Mouse (Mus musculus): ENCODE measurements around the gene Stat3. TPM values are rescaled to one million over a fixed set of nuclear protein-coding genes. Genes with fewer than 3 reads are reported as not detected.

Gene Stat3
- total and polyA plus RNA-seq, 3 experiments: 35.9 to 69.2 (median 51.1) TPM

GRCm38 (mm10) chr11:100850778-100851528, 88.4 kb downstream of the Stat3 start:
- no peak for TF ChIP-seq MAFK (IDR thresholded peaks at IDR 0.05; ENCODE audit: insufficient replicate concordance, low read length)
- no peak for TF ChIP-seq ZMIZ1 (IDR thresholded peaks at IDR 0.05; ENCODE audit: low read depth, low read length)
- TF ChIP-seq POLR2A (IDR thresholded peaks at IDR 0.05; ENCODE audit: low read depth, low read length): no peak
- H3K36me3 ChIP-seq (replicated peaks in 1 of 2; ENCODE audit: control insufficient read depth in 1 of 2, insufficient read depth in 1 of 2, low read length in 1 of 2): no peaks in the 10 kb centered on the region
- H3K4me2 ChIP-seq (ENCODE audit: insufficient read depth, low read depth, poor library complexity, severe bottlenecking): peak overlapping the region; percentile 80
- H3K27ac ChIP-seq (ENCODE audit: insufficient read depth, low read depth): no peak overlapping the region
- H3K27me3 ChIP-seq (replicated peaks): peaks cover 54% of the 10 kb centered on the region
- peak overlapping the region; percentile 58 to 84 (median 79) for H3K4me3 ChIP-seq (replicated peaks in 1 of 3; ENCODE audit: low read depth in 2 of 3, low read length in 2 of 3, poor library complexity in 1 of 3)
- H3K4me1 ChIP-seq (ENCODE audit: control insufficient read depth in 1 of 2, insufficient read depth in 2 of 2): peaks cover 5 to 29% of the 10 kb centered on the region in 2 experiments
- peaks cover 21% of the 10 kb centered on the region for H3K79me2 ChIP-seq (replicated peaks; ENCODE audit: control insufficient read depth, extremely low read depth, insufficient read depth, poor library complexity, severe bottlenecking)
- DNase-seq (ENCODE audit: extremely low read depth): no peak
- in situ Hi-C loops (cut with MboI; ENCODE audit: low pct_ligation_motif_present, low pct_unique_long_range_greater_than_20kb, low sequenced_read_pairs): no loop called here
- H3K9ac ChIP-seq (ENCODE audit: insufficient read depth, low read depth): peak overlapping the region; percentile 88
- dilution Hi-C loops (cut with MboI; ENCODE audit: extremely low pct_ligation_motif_present, extremely low pct_unique_long_range_greater_than_20kb, low sequenced_read_pairs): no loop called here
- H3K9me3 ChIP-seq (replicated peaks; ENCODE audit: low read length): no peaks in the 10 kb centered on the region

GRCm38 (mm10) chr11:100850038-100850777, 89.1 kb downstream of the Stat3 start, which contains the start of gene Stat5b:
Gene Stat5b (minus strand): TSS chr11:100850724.
- Histone ChIP-seq H3K79me2 (replicated peaks; ENCODE audit: control insufficient read depth, extremely low read depth, insufficient read depth, poor library complexity, severe bottlenecking) (peaks cover 21% of the 10 kb centered on the region), H3K4me1 (ENCODE audit: control insufficient read depth in 1 of 2, insufficient read depth in 2 of 2) (peaks cover 5 to 29% of the 10 kb centered on the region in 2 experiments), H3K36me3 (replicated peaks in 1 of 2; ENCODE audit: control insufficient read depth in 1 of 2, insufficient read depth in 1 of 2, low read length in 1 of 2) (peaks cover 0 to 5% of the 10 kb centered on the region in 2 experiments), H3K9ac (ENCODE audit: insufficient read depth, low read depth) (peak within 1 kb of the TSS; percentile 88), H3K9me3 (replicated peaks; ENCODE audit: low read length) (no peaks in the 10 kb centered on the region), H3K27me3 (replicated peaks) (peaks cover 47% of the 10 kb centered on the region), H3K27ac (ENCODE audit: insufficient read depth, low read depth) (no peak within 1 kb of the TSS; the same call in 1 of the 2 replicates), H3K4me3 (replicated peaks in 1 of 3; ENCODE audit: low read depth in 2 of 3, low read length in 2 of 3, poor library complexity in 1 of 3) (peak within 1 kb of the TSS; percentile 58 to 84 (median 79)), H3K4me2 (ENCODE audit: insufficient read depth, low read depth, poor library complexity, severe bottlenecking) (peak within 1 kb of the TSS; percentile 97)
- in situ Hi-C loops (cut with MboI; ENCODE audit: low pct_ligation_motif_present, low pct_unique_long_range_greater_than_20kb, low sequenced_read_pairs) (no loop called here), dilution Hi-C loops (cut with MboI; ENCODE audit: extremely low pct_ligation_motif_present, extremely low pct_unique_long_range_greater_than_20kb, low sequenced_read_pairs) (no loop called here)
- peak; percentile 59 for DNase-seq (ENCODE audit: extremely low read depth)
- TF ChIP-seq ZMIZ1 (IDR thresholded peaks at IDR 0.05; ENCODE audit: low read depth, low read length) (0 out of 2 replicates have a peak, but pooled peaks have one; percentile 31), JUND (conservative IDR thresholded peaks at IDR 0.05; ENCODE audit: low read depth, low read length) (no peak), IRF4 (IDR thresholded peaks at IDR 0.05; ENCODE audit: low read depth, low read length) (peak; percentile 30; the same call in 1 of the 2 replicates), TBP (conservative IDR thresholded peaks at IDR 0.05; ENCODE audit: low read depth, low read length) (no peak), PAX5 (IDR thresholded peaks at IDR 0.05; ENCODE audit: low read length) (no peak), SMC3 (IDR thresholded peaks at IDR 0.05; ENCODE audit: low read depth, low read length) (no peak), ELF1 (IDR thresholded peaks at IDR 0.05; ENCODE audit: low read depth, low read length) (peak; percentile 88), SIN3A (IDR thresholded peaks at IDR 0.05; ENCODE audit: low read length) (no peak; the same call in 1 of the 2 replicates), BHLHE40 (IDR thresholded peaks at IDR 0.05; ENCODE audit: low read depth, low read length) (peak; percentile 80), ZKSCAN1 (IDR thresholded peaks at IDR 0.05; ENCODE audit: borderline replicate concordance, low read depth, low read length) (no peak), KAT2A (IDR thresholded peaks at IDR 0.05; ENCODE audit: insufficient replicate concordance, low read length) (no peak), USF1 (IDR thresholded peaks at IDR 0.05; ENCODE audit: low read depth, low read length) (no peak), NELFE (IDR thresholded peaks at IDR 0.05; ENCODE audit: low read depth, low read length) (peak; percentile 44; the same call in 1 of the 2 replicates), HCFC1 (IDR thresholded peaks at IDR 0.05; ENCODE audit: low read depth, low read length) (no peak), MXI1 (IDR thresholded peaks at IDR 0.05; ENCODE audit: low read depth, low read length) (peak; percentile 48), ZC3H11A (IDR thresholded peaks at IDR 0.05; ENCODE audit: low read depth, low read length) (no peak), RCOR1 (conservative IDR thresholded peaks at IDR 0.05; ENCODE audit: low read depth, low read length) (no peak), EP300 (IDR thresholded peaks at IDR 0.05; ENCODE audit: low read length) (no peak), MEF2A (IDR thresholded peaks at IDR 0.05; ENCODE audit: borderline replicate concordance, low read depth, low read length) (peak; percentile 11; the same call in 1 of the 2 replicates), CTCF (conservative IDR thresholded peaks at IDR 0.05 in 1 of 2, IDR thresholded peaks at IDR 0.05 in 1 of 2; ENCODE audit: low read depth in 2 of 2, low read length in 2 of 2) (0 out of 4 replicates have a peak, but pooled peaks of 1 of the 2 experiments have one; percentile 6), TCF12 (IDR thresholded peaks at IDR 0.05; ENCODE audit: low read depth, low read length) (0 out of 2 replicates have a peak, but pooled peaks have one; percentile 6), MAFK (IDR thresholded peaks at IDR 0.05; ENCODE audit: insufficient replicate concordance, low read length) (no peak), POLR2A (IDR thresholded peaks at IDR 0.05; ENCODE audit: low read depth, low read length) (peak; percentile 72), NRF1 (IDR thresholded peaks at IDR 0.05; ENCODE audit: low read depth, low read length) (peak; percentile 45; the same call in 1 of the 2 replicates)

All from CH12.LX (cell line).